Mouse (Mus musculus): ENCODE data around the gene Pxn.
A peak's percentile ranks its signal among the peaks of the same experiment; 100 is the strongest.
"Not testable (repeated sequence)": the region's sequence is repeated elsewhere in the genome, so short reads cannot be mapped to it uniquely, and the experiment has no call there.

Pxn gene

DNA sequence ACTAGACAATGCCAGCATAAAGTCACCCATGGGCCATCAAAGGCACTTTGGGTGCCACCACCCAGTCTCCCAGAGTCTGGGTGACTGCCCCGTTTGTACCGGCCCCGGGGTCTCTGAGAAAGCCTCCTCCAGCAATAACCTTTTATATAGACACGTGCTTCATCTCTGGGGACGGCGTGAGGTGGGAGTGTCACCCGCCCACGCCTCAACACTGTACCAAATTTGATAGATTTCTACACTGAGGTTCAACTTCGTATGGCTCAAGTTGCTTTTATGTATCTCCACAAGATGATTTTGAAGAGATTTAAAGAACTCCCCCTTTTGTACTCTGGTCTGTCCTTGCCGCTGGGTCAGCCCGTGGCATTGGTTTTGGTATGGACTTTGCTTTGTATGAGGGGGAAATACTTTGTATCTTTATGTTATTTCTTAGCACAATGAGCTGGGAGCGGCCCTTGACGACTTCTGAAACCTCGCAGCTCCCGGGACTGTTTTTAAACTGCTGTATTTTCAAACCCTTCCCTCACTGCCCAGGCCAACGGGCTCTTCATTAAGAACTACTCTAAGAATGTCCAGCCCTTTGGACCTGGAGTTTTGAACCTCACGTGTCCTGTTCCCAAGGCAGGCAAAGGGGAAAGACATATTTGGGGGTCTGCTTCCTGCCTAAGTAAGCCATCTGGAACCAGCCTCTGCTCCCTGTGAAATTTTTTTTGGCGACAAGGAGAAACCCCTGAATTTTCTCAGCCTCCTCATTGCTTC is 48.2 kb downstream of the Pxn start:
- no peak for DNase-seq

DNA sequence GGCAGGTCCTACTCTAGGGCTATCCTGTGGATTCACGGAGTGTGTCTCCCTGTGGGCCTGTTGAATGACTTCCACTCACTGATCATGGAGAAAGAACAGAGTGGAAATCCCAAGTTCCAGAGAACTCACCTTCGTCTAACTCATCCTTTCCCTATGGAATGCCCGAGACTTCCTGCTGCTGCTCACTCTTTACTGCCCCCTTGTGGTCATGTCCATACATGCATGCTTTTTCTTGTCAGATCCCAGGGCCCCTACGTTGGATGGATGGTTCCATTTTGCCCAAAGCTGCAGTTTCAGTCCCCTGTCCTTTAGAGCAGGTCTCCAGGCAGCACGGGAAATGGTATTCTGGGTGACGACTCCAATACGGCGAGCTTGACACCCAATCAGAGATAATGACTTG is 49.7 kb downstream of the Pxn start:
- DNase-seq, result peak; percentile 88 to 89

DNA sequence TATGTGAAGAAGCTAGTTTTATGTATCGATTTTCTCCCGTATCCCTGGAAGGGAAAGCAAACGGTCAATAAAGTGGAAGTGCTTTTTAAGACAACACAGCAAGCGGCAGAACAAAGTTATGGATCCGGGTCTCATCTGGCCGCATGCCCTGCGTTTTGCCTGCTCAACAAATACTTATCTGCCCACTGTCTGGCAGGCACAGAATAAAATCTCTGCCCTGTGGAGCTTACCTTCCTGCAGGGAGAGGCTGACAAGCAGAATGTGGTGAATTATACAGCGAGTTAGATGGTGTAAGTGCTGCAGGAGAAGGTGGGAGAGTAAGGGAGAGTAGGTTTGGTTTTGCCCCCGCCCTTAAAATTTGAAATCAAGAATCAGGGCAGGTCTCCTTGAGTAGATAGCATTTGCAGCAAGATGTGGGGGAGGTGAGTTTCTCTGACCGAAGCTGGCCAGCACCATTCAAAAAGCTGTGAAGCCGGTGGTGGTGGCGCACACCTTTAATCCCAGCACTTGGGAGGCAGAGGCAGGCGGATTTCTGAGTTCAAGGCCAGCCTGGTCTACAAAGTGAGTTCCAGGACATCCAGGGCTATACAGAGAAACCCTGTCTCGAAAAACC is 51.8 kb downstream of the Pxn start:
- DNase-seq, result no peak

DNA sequence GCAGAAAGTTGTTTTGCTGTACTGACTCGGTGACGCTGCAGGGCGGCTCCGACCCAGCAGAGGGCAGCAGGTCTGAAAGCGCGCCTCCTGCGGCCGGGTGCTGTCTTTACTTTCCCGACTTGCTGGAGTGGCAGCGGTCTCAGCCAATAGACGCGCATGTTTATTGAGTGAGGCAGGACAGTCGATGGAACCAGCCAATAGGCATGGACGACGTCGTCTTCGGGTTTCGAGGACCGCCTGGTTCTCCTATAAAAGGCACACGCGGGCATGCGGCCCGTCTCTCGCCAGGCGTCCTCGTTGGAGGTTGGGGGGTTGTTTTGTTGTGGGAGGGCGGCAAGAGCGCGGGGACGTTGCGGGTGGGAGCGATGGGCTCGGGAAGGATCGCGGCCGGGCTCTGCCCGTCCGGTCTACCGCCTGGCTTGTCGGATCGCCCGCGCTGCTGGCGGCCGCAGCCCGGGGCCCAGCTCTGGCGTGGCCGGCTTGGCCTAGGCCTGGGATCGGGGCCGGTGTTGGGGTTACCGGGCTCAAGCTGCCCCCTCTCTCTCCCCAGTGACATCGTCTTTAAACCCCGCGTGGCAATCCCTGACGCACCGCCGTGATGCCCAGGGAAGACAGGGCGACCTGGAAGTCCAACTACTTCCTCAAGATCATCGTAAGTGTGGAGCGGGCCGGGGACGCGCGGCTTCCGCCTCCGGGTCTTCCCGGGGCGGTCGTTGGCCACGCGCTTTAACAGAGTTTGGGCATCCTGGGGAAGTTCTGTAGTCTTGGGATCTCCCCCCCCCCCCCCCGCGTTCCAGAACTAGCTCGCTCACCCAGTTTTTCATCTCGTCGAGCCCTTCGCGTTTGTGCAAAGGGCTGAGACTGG is 53.0 kb downstream of the Pxn start, which contains the start of gene Rplp0:
Gene Rplp0, plus strand, starts transcription at position 231 of the 865 bp plus-strand sequence.
- DNase-seq, result peak; percentile 100

DNA sequence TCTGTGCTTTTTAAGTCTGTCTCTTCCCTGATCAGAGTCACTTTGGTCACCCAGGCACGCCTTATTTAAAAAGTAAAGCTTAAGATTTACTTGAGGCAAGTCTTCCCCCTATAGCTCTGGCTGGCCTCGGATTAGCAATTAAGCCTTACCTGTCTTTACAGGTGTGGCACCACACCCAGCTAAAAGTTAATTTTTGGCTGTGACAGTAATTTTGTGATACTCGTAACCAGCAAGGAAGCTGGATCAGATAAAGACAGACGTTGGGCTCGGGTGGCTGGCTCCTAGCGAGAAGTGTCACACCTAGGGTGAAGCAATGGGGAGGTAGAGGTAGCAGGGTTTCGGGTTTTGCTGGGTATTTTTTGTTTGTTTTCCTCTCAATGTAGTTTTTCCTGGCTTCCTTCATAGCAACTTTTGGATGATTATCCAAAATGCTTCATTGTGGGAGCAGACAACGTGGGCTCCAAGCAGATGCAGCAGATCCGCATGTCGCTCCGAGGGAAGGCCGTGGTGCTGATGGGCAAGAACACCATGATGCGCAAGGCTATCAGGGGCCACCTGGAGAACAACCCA is 53.9 kb downstream of the Pxn start:
- DNase-seq, result no peak

DNA sequence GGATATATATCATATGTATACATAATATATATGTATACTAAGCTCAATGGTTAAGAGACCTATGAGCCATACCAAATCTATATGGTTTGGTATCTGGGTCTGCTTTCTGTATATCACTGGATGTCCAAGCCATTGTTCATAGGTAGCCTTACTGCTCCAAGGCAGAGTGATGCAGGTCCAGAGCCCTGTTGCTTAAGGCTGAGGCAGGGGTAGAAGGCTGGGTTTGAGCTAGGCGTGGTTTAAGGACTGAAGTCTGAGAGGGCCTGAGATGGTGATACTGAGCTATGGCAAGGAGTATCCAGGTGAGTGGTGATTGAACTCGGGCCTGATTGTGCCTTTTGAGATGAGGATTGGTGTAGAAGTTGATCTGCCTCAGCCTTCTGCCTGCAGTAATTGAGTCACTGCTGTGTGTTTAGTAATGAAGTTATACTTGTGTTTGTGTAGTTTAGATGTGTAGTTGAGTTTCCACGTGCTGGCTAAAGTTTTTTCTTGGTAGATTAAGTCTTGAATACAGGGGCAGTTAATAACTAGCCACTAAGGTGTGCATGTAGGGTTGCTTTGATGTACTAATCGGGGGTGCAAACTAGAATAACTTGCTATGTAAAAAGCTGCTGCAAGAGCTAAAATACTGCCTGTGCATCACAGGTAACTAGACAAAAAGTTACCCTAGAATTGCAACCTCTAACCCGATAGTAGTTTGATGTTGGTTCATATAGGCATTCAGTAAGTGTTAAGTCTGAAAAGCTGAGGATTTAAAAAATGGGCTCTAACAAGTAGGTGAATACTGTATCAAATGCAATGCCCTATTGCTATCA is 57.5 kb downstream of the Pxn start:
- DNase-seq, result no peak

DNA sequence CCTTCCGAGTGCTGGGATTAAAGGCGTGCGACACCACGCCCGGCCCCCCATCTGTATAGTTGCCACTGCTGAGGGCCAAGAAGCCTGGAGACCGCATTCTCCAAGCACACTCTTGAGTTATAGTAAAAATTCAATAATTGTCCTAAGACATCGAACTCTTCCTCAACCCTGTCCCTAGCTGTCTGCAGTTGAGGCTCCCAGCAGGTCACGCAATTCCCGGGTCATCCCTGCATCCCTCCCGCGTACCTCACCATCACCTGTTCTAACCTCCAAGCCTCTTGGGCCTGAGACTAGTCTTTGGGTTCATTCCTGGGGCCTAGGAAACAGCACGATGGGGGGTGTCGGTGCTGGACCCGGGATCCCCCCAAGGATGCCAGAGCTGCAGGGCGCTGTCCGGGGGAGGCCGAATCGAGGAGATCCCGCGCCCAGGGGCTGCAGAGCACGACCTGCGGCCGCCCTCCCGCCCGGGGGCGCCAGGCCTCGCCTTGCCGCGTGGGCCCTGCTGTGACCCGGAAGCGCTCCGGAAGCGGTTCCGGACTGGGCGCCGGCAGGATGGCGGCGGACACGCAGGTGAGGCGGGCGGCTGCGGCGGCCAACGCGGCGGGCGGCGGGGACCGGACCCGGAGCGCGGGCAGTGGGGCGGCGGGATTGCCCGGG is 58.4 kb downstream of the Pxn start, which contains the start of gene Gcn1l1:
Gene Gcn1l1, plus strand, starts transcription at position 518 of the 657 bp plus-strand sequence.
- peak; percentile 82 to 87 for DNase-seq

DNA sequence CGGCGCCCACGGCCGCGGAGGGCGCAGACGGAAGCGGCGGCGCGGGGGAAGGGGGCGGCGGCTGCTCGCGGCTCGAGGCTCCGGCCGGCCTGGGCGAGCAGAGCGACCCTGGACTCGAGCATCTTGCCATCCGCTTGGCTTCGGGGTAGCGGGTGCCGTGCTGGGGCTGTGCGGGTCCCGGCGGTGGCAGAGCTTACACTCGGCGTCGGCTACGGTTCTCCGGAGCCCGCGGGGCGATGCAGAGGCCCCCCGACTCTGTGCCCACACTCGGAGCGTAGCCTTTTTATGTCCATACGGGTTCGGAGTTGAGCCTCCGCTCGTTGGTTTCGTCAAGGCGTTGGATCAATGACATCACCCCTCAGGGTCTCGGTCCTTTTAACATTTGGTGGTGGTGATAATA is 58.9 kb downstream of the Pxn start:
- no peak for DNase-seq

DNA sequence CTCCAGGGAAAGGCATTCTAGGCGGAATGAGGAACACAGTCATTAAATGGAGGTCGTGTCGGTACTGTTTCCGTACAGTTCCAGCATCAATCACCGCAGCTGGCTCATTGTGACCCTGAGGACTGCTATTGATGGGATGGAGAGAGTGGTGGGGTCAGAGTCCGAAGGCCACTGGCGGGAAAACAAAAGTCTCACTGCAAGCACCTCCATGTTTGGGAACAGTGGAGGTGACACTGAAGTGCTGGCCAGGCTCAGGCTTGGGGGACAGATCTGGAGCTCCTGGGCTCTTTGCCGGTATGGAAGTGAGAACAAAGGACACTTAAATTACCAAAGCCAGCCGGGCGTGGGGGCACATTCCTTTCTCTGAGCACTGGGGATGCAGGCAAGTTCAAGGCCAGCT is 62.2 kb downstream of the Pxn start:
- DNase-seq, result no peak

DNA sequence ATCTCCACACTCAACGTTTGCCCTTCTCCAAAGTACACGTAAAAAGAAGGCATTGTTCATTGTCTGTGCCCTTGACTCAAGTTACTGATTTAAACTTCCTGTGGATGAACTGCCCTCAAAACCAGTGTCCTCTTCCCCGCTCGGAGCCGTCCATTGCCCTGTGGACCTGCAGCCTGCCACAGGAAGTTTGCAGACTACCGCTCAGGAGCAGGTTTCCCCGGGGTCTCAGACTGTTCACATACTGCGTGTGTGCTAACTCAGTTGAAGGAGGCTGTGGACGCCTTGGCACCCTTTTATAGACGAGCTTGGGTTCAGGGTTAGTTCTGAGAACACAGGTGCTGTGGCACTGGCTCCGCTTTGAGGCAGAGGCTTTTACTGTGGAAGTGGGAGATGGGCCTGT is 62.8 kb downstream of the Pxn start:
- no peak for DNase-seq

DNA sequence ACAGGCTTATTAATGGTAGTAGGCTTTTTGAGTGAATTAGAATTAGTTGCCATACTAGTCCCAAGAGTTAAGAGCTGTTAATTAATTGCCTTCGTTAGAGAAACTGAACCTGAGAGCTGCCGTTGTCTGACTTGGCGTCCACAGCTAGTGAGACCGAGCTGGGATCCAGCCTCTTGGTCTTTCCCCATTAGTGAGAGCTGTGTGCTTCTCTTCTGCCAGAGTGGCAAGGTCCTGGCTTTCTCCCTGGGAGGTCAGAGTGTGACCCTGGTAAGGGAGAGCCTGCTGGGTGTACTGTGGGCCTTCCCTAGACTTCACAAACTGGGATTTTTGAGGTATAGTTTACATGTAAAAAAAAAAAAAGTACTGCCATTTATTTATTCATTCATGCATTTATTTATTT is 63.2 kb downstream of the Pxn start:
- DNase-seq, result no peak

DNA sequence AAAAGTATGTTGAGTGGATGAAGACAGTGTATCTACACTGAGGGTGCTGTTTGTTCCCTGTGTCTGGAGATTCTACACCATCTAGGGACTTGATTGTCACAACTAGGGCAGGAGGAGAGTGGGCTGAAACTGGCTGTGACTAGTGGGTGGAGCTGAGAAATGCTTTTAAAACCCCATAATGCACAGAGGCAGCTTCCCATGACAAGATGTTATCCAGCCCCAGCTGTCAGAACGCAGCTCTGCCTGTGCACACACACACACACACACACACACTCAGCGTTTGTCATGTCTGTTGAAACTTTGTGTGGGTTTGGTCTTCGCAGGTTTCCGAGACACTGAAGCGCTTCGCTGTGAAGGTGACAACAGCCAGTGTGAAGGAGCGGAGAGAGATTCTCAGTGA is 64.6 kb downstream of the Pxn start:
- no peak for DNase-seq

DNA sequence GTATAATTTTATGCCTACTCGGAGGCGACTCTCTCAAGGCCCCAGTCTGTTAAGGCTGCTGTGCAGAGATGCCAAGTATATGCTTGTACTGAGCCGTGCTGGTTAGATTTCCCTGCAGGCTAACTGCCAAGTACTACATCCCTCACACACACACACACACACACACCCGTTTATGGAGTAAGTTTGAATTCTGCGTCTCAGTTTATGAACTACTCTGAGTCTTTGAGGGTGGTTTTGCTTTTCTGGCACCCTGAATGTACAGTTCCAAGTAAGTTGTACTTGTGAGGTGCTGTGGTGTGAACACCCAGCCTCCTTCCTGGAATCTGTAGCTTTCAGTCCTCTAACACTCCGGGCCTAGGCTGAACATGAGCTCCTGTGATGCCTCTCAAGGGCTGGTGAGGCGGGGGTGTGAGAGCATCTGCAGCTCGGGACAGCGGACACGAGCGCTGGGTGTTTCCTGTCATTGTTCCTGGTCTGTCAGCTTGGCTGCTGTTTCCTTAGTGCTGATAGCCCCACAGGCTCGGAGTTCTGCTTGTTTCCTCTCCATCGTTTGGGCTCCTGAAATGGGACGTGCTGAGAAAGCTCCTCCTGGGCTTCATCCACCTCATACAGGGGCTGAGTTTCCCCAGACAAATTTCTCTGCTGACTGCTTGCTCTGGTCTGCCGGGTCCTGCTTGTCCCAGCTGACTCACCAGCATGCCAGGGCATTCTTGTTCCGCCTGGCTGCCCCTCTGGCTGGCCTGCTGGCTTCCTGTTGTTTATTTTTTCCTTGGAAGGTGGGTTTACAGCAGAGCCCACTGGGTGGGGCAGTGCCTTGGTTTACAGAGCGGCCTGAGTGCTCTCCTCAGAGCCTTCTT is 66.4 kb downstream of the Pxn start:
- peak in 1 of 2 experiments; percentile 50 for DNase-seq

DNA sequence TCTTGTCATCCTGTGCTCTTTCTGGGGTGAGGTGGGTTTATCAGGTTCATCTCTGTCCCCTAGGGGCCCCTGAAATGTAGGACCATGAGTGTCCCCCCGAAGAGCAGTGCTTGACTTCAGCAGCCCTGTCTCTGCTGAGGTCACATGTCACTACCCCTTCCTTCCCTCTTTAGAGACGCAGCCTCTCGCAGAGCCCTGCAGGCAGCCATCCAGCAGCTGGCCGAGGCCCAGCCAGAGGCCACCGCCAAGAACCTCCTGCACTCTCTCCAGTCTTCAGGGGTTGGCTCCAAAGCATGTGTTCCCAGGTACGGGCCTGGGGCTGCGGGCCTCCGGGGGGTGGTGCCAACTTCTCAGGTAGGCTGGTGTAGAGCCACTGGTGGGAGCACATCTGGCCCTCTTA is 68.5 kb downstream of the Pxn start:
- DNase-seq, result peak; percentile 46 to 49

DNA sequence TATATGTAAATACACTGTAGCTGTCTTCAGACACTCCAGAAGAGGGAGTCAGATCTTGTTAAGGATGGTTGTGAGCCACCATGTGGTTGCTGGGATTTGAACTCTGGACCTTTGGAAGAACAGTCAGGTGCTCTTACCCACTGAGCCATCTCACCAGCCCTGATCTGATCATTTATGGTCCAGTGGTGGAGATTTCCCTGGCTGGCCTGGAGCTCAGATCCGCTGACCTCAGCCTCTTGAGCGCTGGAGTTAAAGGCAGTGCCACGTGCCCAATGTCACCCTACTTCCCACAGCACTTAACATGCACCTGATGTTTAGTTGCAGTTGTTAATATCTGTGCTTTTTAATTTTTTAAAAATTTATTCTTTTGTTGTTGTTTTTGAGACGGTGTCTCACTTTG is 71.2 kb downstream of the Pxn start:
- not testable (repeated sequence) for DNase-seq

DNA sequence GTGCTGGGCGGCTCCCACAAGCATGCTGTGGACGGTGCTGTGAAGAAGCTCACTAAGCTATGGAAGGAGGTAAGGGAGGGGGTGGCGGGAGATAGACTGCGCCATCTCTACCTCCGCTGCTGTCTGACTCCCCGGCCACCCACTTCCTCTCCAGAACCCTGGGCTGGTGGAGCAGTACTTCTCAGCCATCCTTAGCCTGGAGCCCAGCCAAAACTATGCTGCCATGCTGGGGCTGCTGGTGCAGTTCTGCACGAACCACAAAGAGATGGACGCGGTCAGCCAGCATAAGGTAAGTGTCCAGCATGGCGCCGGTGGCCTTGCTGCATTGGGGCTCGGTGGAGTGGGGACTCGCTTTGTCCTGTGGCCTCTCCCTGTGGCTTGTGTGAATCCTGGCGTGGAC is 72.4 kb downstream of the Pxn start:
- peak; percentile 50 to 62 for DNase-seq

DNA sequence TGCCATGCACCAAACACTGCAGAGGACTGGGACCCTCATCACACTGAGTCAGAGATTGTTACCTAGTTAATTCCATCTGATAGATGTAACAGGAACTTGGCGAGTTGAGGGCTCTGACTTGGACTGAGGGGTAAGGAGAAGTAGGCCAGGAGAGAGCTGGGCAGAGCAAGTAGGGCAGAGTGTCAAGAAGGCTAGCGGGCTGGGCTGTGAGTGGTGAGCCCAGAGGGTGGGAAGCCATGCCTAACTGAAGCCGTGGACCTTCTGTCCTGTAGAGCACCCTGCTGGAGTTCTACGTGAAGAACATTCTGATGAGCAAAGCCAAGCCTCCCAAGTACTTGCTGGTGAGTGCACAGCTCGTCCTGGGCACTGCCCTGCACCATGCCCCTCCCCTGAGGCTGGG is 72.9 kb downstream of the Pxn start:
- DNase-seq, result peak in 1 of 2 experiments; percentile 33

DNA sequence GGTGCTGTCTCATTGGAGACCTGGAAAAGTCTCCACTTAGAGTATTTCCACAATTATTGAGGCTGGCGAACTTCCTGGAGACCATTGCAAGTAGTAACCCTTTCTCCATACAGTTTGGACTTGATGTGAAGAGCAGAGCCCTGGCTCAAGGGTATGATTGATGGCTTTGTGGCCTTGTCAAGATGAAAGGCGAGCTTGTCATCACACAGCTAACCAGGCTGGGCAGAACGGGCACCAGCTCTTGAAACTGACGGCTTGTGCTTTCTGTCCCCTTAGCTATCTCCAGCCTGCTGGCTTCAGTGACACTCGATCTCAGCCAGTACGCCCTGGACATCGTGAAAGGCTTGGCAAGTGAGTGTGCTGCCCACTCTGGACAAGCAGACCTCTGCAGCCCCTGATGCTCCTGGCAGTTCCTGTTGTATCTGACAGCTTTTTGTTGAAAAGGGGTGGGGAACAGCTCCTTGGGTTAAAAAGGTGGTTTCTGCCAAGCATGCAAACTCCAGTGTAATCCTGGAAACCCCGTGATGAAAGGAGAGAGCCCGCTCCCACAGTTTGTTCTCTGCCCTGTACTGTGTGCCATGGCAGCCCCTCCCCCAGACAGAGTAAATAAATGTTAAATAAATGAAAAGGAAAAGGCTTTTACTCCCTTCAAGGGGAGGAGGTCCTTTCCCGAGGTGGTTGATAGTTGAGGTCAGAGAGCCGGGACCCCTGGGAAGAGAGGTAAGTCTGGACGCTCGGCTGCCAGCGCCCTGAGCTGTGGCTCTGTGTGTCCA is 73.9 kb downstream of the Pxn start:
- no peak for DNase-seq

DNA sequence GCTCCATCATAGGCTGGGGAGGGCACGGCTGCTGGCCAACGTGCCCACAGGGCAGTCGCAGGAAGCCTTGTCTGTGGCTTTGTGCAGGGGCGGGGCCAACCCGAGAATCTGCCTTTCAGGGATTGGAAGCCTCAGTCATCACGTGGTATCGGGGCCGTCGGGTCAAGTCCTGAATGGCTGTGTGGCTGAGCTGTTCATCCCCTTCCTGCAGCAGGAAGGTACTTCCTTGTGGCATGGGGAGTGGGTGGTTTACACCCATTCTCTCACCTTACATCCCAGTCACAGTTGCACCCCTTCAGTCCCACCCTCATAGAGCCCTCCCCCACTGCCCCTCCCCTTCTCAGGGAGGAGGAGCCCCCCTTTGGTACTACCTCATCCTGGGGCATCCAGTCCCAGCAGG is 75.2 kb downstream of the Pxn start:
- DNase-seq, result no peak

DNA sequence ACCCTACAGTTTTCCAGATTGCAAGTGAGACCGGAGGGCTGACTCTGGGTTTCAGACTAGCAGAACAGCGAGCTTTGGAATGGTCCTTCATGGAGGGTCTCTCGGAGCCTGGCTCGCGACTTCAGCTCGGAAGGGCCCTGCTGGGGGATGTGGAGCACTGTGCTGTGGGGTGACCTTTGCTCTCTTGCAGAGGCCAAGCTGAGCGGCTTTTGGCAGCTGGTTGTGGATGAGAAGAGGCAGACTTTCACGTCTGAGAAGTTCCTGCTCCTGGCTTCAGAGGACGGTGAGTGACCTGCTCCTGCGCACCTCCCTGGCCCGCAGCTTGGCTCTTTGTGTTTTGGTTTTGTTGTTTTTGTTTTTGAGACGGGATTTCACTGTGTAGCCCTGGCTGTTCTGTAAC is 79.1 kb downstream of the Pxn start:
- DNase-seq, result no peak

All from cerebellum, postnatal 14 days (tissue).